Mouse (Mus musculus): ENCODE results near the gene Ip6k1. TPM values are rescaled to one million over a fixed set of nuclear protein-coding genes. Genes with fewer than 3 reads are reported as not detected.

Ip6k1 gene
- polyA plus RNA-seq, 1 experiment from 2014 or later = 109 TPM

DNA sequence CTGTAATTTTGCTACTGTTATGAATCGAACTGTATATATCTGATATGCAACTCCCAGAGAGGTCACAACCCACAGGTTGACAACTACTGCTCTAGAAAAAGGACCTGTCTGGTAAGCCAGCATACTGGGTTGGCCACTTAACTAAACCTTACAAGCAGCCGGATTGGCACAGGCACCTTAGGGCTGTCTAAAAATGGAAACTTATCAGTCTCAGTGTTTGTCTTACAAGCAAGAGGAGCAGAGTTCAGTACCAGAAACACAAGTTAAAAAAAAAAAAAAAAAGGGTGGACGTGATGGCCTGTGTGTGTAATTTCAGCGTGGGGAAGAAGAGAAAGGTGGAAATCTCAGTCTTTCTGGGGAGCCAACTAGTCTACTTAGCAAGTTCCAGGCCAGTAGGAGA, 69.5 kb downstream of the Ip6k1 start:
- H3K4me2 ChIP-seq (replicated peaks) = no peak overlapping the region
- H3K9ac ChIP-seq (replicated peaks) = no peak overlapping the region
- H3K27ac ChIP-seq (replicated peaks) = no peak overlapping the region
- ATAC-seq (replicated peaks) = no peak
- no peak overlapping the region for H3K4me3 ChIP-seq
- peaks cover 15% of the 10 kb centered on the region; the same call in 1 of the 2 replicates for H3K36me3 ChIP-seq
- no peaks in the 10 kb centered on the region for H3K9me3 ChIP-seq
- H3K4me1 ChIP-seq = no peaks in the 10 kb centered on the region
- no peaks in the 10 kb centered on the region for H3K27me3 ChIP-seq
- WGBS = 87% methylated on average over 4 of the region's 4 CpGs

GRCm38 (mm10) chr9:108072481-108072924, 70.2 kb downstream of the Ip6k1 start:
- no peak for ATAC-seq (replicated peaks)
- no peak overlapping the region for H3K4me2 ChIP-seq (replicated peaks)
- H3K4me1 ChIP-seq = no peaks in the 10 kb centered on the region
- H3K4me3 ChIP-seq = no peak overlapping the region
- no peaks in the 10 kb centered on the region for H3K27me3 ChIP-seq
- 54% methylated on average over 9 of the region's 9 CpGs for WGBS
- H3K9ac ChIP-seq (replicated peaks) = peak overlapping the region; percentile 24; the same call in 1 of the 2 replicates
- no peak overlapping the region for H3K27ac ChIP-seq (replicated peaks)
- H3K9me3 ChIP-seq = no peaks in the 10 kb centered on the region
- H3K36me3 ChIP-seq = peaks cover 15% of the 10 kb centered on the region; the same call in 1 of the 2 replicates

DNA sequence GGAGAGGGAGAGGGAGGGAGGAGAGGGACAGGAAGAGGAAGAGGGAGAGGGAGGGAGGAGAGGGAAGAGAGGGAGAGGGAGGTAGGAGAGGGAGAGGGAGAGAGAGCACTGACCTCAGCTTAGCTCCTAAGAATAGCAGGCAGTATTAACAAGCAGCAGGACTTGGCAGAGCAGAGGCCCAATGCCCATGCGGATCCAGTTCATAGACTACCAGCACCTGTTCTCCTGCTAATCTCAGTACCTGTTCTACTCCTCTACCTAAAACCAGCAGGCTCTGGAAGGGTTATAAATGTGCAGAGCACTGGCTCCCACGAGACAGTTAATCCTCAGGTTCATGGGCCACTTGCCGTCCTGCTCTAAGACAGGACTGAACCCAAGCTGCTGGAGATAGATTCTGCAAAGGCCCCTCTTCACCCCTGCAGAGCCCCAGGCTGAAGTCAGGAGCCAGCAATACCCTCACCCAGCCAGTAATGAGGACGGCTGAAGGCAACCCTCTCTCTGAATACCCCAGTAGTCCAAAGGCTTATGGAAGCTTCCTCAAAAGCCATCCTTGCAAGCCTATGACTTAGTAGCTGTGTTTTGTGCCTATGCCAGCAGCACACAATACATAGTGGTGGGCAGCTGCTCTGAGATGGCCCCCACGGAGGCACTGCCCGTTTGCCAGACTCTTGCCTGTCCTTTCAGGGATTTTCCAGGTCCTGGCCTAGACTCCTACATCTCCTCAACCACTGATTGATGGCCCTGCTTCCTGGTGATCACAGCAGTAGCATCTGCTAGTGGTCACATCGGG, 71.0 kb downstream of the Ip6k1 start:
- H3K9ac ChIP-seq (replicated peaks) = no peak overlapping the region
- H3K4me3 ChIP-seq = no peak overlapping the region
- no peak overlapping the region for H3K27ac ChIP-seq (replicated peaks)
- no peak for ATAC-seq (replicated peaks)
- H3K4me2 ChIP-seq (replicated peaks) = no peak overlapping the region
- no peaks in the 10 kb centered on the region for H3K27me3 ChIP-seq
- H3K9me3 ChIP-seq = no peaks in the 10 kb centered on the region
- H3K36me3 ChIP-seq = peaks cover 15% of the 10 kb centered on the region; the same call in 1 of the 2 replicates
- WGBS = 62% methylated on average over 7 of the region's 7 CpGs
- peaks cover 7% of the 10 kb centered on the region for H3K4me1 ChIP-seq

- H3K27ac ChIP-seq (replicated peaks) = no peak within 1 kb of the TSS
- H3K4me1 ChIP-seq = peaks cover 20% of the 10 kb centered on the region
- peak within 1 kb of the TSS; percentile 85 for H3K4me3 ChIP-seq
- WGBS = 80% methylated on average over 5 of the region's 5 CpGs
- H3K4me2 ChIP-seq (replicated peaks) = peak within 1 kb of the TSS; percentile 80
- H3K36me3 ChIP-seq = peaks cover 7% of the 10 kb centered on the region
- no peak for ATAC-seq (replicated peaks)
- peaks cover 34% of the 10 kb centered on the region for H3K27me3 ChIP-seq
- no peaks in the 10 kb centered on the region for H3K9me3 ChIP-seq
- H3K9ac ChIP-seq (replicated peaks) = peak within 1 kb of the TSS; percentile 91
Measured at GRCm38 (mm10) chr9:108080168-108080567, 77.9 kb downstream of the Ip6k1 start, which contains the start of gene Mst1. Mst1 (plus strand) TSS chr9:108080436.

GRCm38 (mm10) chr9:108082549-108082948, 80.2 kb downstream of the Ip6k1 start:
- Histone ChIP-seq H3K9me3 (no peaks in the 10 kb centered on the region), H3K4me3 (peak overlapping the region; percentile 8; the same call in 1 of the 2 replicates), H3K4me1 (peaks cover 20% of the 10 kb centered on the region), H3K27ac (replicated peaks) (no peak overlapping the region), H3K4me2 (replicated peaks) (no peak overlapping the region), H3K27me3 (peaks cover 34% of the 10 kb centered on the region), H3K9ac (replicated peaks) (no peak overlapping the region), H3K36me3 (peaks cover 27% of the 10 kb centered on the region)
- no peak for ATAC-seq (replicated peaks)
- 5% methylated on average over 19 of the region's 19 CpGs for WGBS

DNA sequence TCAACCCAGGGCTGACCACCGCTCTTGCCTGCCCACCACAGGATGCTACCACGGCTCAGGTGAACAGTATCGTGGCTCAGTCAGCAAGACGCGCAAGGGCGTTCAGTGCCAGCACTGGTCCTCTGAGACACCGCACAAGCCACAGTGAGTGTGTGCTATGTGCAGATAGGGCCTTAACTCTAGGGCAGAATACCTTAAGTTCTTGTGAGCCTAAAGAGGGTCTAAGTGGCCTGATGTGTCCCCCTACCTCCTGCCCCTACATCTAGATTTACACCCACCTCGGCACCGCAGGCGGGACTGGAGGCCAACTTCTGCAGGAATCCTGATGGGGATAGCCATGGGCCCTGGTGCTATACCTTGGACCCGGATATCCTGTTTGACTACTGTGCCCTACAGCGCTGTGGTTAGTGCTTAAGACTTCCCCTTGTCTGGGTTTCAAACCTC, 80.7 kb downstream of the Ip6k1 start, which contains the start of gene Rnf123:
Gene Rnf123, minus strand, starts transcription at position 359 of the 444 bp plus-strand sequence.
- Histone ChIP-seq H3K36me3 (peaks cover 31% of the 10 kb centered on the region), H3K9me3 (no peaks in the 10 kb centered on the region), H3K4me2 (replicated peaks) (no peak within 1 kb of the TSS), H3K27ac (replicated peaks) (no peak within 1 kb of the TSS), H3K4me1 (peaks cover 16% of the 10 kb centered on the region), H3K9ac (replicated peaks) (no peak within 1 kb of the TSS), H3K4me3 (peak within 1 kb of the TSS; percentile 8; the same call in 1 of the 2 replicates), H3K27me3 (peaks cover 34% of the 10 kb centered on the region)
- no peak for ATAC-seq (replicated peaks)
- WGBS = 32% methylated on average over 12 of the region's 12 CpGs

- no peaks in the 10 kb centered on the region for H3K9me3 ChIP-seq
- no peak for ATAC-seq (replicated peaks)
- H3K36me3 ChIP-seq = peaks cover 32% of the 10 kb centered on the region
- peaks cover 34% of the 10 kb centered on the region for H3K27me3 ChIP-seq
- H3K27ac ChIP-seq (replicated peaks) = no peak overlapping the region
- 86% methylated on average over 6 of the region's 6 CpGs for WGBS
- no peak overlapping the region for H3K4me2 ChIP-seq (replicated peaks)
- H3K9ac ChIP-seq (replicated peaks) = no peak overlapping the region
- no peak overlapping the region for H3K4me3 ChIP-seq
- H3K4me1 ChIP-seq = peaks cover 10% of the 10 kb centered on the region
Measured at GRCm38 (mm10) chr9:108083561-108083960, 81.3 kb downstream of the Ip6k1 start.

GRCm38 (mm10) chr9:108085261-108085660, 83.0 kb downstream of the Ip6k1 start:
- peaks cover 48% of the 10 kb centered on the region for H3K36me3 ChIP-seq
- peaks cover 34% of the 10 kb centered on the region for H3K27me3 ChIP-seq
- no peak overlapping the region for H3K4me3 ChIP-seq
- no peak for ATAC-seq (replicated peaks)
- no peak overlapping the region for H3K9ac ChIP-seq (replicated peaks)
- H3K9me3 ChIP-seq = no peaks in the 10 kb centered on the region
- WGBS = 95% methylated on average over 4 of the region's 4 CpGs
- H3K4me2 ChIP-seq (replicated peaks) = no peak overlapping the region
- H3K27ac ChIP-seq (replicated peaks) = no peak overlapping the region
- 0 out of 2 replicates have a peak, but pooled peaks cover 3% of the 10 kb centered on the region for H3K4me1 ChIP-seq

GRCm38 (mm10) chr9:108090611-108091120, 88.4 kb downstream of the Ip6k1 start:
- Histone ChIP-seq H3K9me3 (no peaks in the 10 kb centered on the region), H3K36me3 (peaks cover 50% of the 10 kb centered on the region), H3K4me3 (no peak overlapping the region), H3K27me3 (no peaks in the 10 kb centered on the region), H3K9ac (replicated peaks) (no peak overlapping the region), H3K4me1 (peaks cover 17% of the 10 kb centered on the region), H3K4me2 (replicated peaks) (no peak overlapping the region), H3K27ac (replicated peaks) (no peak overlapping the region)
- 97% methylated on average over 7 of the region's 7 CpGs for WGBS
- ATAC-seq (replicated peaks) = no peak

- 68% methylated on average over 10 of the region's 10 CpGs for WGBS
- ATAC-seq (replicated peaks) = no peak
- H3K9me3 ChIP-seq = no peaks in the 10 kb centered on the region
- peak overlapping the region; percentile 77 for H3K4me3 ChIP-seq
- H3K4me1 ChIP-seq = peaks cover 17% of the 10 kb centered on the region
- peaks cover 33% of the 10 kb centered on the region for H3K36me3 ChIP-seq
- H3K27ac ChIP-seq (replicated peaks) = peak overlapping the region; percentile 83; the same call in 1 of the 2 replicates
- H3K27me3 ChIP-seq = no peaks in the 10 kb centered on the region
- peak overlapping the region; percentile 68; the same call in 1 of the 2 replicates for H3K9ac ChIP-seq (replicated peaks)
- peak overlapping the region; percentile 98 for H3K4me2 ChIP-seq (replicated peaks)
Measured at GRCm38 (mm10) chr9:108093586-108093985, 91.3 kb downstream of the Ip6k1 start.

DNA sequence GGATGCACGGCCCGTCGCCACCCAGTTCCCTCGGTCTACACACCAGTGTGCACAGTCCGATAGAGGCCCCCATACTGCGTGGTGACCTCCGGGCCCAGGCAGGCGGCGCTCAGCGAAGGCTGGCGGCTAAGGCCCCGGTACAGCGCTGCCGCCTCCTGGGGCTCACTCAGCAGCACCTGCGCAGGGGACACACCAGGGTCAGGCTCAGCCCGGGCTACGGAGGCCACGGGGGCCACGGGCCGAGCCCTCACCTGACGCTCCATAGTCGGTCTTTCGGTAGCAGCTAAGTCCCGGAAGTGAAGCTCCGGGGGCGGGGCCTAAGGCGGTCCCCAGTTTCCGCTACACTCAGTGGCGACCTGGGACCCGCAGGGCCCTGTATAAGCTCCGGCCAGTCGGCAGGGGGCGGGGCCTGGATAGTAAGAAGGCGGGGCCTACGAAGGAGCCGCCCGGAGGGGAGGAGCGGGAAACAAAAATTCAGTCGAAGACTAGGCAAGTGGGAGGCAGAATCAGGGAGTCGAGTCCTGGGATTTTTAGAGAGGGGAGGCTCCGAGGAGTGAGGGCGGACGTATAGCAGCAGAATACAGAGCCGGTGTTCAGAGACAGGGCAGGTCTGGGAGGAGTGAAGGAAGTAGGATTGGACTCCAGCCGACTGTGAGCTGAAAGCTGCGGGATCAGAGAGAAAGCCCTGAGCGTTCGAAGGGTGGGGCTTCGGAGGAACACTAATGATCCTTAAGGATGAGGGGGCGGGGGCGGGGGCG, 92.1 kb downstream of the Ip6k1 start, which contains the start of gene Apeh:
Gene Apeh, minus strand, starts transcription at position 423 of the 758 bp plus-strand sequence.
- Histone ChIP-seq H3K36me3 (peaks cover 27% of the 10 kb centered on the region), H3K4me1 (peaks cover 17% of the 10 kb centered on the region), H3K9me3 (no peaks in the 10 kb centered on the region), H3K4me3 (peak within 1 kb of the TSS; percentile 77), H3K9ac (replicated peaks) (peak within 1 kb of the TSS; percentile 68), H3K4me2 (replicated peaks) (peak within 1 kb of the TSS; percentile 98), H3K27ac (replicated peaks) (peak within 1 kb of the TSS; percentile 83), H3K27me3 (no peaks in the 10 kb centered on the region)
- WGBS = 0% methylated on average over 50 of the region's 52 CpGs
- peak; percentile 94 for ATAC-seq (replicated peaks)

Data from forebrain, embryonic 15.5 days (tissue).